ENCODE assay signal across 7 mouse cellular contexts in the genomic region with DNA sequence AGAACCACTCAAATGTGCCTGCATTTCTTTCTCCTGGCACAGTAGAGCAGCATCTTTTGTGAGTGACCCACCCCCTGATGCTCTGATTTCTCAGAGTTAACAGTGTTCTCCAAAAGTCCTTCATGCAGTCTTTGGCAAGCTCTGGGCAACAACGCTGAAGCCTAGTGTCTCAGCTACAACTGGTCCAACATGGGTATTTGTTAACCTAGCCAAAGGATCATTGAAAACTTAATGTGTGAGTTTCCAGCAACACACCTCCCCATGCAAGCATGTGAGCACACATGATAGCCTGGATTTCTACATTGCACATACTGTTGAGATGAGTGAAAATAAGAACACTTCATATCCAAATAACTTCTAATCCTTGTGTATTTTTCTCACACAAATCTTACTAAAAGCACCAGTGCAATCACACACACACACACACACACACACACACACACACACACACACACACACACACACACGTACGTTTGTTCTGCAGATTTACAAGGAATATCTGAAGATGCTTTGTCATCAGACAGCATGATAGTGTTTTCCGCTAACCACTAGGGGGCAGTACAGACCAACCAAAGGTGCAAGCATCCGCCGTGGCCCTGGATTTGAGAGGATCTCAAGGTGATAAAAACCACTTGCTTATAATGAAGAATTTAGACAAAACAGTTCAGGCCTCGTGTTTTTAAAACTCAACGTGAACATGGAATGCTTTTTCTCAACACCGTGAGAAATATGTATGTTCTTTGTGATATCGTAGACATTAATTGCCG. TPM values are rescaled to one million over a fixed set of nuclear protein-coding genes. Genes with fewer than 3 reads are reported as not detected.
DNase-seq lines count a peak whose midpoint lies in the region; ATAC-seq and TF ChIP-seq lines count a peak whose summit lies in the region.

No protein-coding gene starts in this region.

- no peaks in the 10 kb centered on the region for H3K36me3 ChIP-seq in hindbrain, embryonic 16.5 days (ENCODE audit: control insufficient read depth, insufficient read depth, low read length)

- TF ChIP-seq POLR2A in cerebellum, adult 2 months (IDR thresholded peaks at IDR 0.05; ENCODE audit: borderline replicate concordance, insufficient read depth, low read length): no peak

- no peaks in the 10 kb centered on the region for H3K27me3 ChIP-seq in cerebellum, adult 2 months (ENCODE audit: control insufficient read depth, insufficient read depth, low read length)
- no peaks in the 10 kb centered on the region for H3K27me3 ChIP-seq in hindbrain, embryonic 16.5 days (replicated peaks; ENCODE audit: control insufficient read depth, insufficient read depth, low read length)

- H3K9ac ChIP-seq in hindbrain, embryonic 16.5 days (ENCODE audit: low read depth, low read length): no peak overlapping the region

- no peak overlapping the region for H3K27ac ChIP-seq in cerebellum, adult 2 months (ENCODE audit: insufficient read depth, low read length)
- no peak overlapping the region for H3K27ac ChIP-seq in hindbrain, embryonic 16.5 days (ENCODE audit: low read depth, low read length)

- peak; percentile 86 for ATAC-seq in frontal cortex, adult (ENCODE audit: low TSS enrichment)
- peak; percentile 90 for ATAC-seq in hindbrain, embryonic 16.5 days

- peak; percentile 92 for TF ChIP-seq CTCF in cerebellum, adult 2 months (IDR thresholded peaks at IDR 0.05; ENCODE audit: borderline replicate concordance, insufficient read depth, low read depth, low read length)

- no peak overlapping the region for H3K4me2 ChIP-seq in hindbrain, embryonic 16.5 days (ENCODE audit: low read length)

- H3K4me1 ChIP-seq in cerebellum, adult 2 months (ENCODE audit: control insufficient read depth, insufficient read depth, low read length): no peaks in the 10 kb centered on the region
- H3K4me1 ChIP-seq in hindbrain, embryonic 16.5 days (ENCODE audit: control insufficient read depth, insufficient read depth, low read depth, low read length): peaks cover 8% of the 10 kb centered on the region; the same call in 1 of the 2 replicates

- WGBS in cerebellum, adult 2 months: 20% methylated on average over 11 of the region's 11 CpGs
- whole genome bisulfite sequencing in hindbrain, embryonic 16.5 days: 19% methylated on average over 11 of the region's 11 CpGs

- no peaks in the 10 kb centered on the region for H3K9me3 ChIP-seq in hindbrain, embryonic 16.5 days (ENCODE audit: control insufficient read depth, low read length)

- H3K4me3 ChIP-seq in cerebellum, adult 2 months (replicated peaks; ENCODE audit: insufficient read depth, low read depth, low read length): no peak overlapping the region
- H3K4me3 ChIP-seq in hindbrain, embryonic 16.5 days (ENCODE audit: low read length): no peak overlapping the region

- DNase-seq in WW6 (ENCODE audit: low read depth, low spot score): peak; percentile 53
- DNase-seq in cerebellum, adult 2 months: peak; percentile 80 to 83
- peak; percentile 86 to 89 for DNase-seq in left cerebral cortex, adult 18-20 months (ENCODE audit: low spot score in 2 of 2)
- DNase-seq in mesoderm, embryonic 11.5 days (ENCODE audit: low read depth, low spot score): peak; percentile 89
- DNase-seq in right cerebral cortex, postnatal 4 days: peak; percentile 81

RNA-seq across cellular contexts. Expression of a gene that starts 56.9 kb away (rescaled TPM):
- polyA plus RNA-seq in cerebellum, adult 2 months (2012; rRNA removed): 0.69 and 1.1 TPM in 2 replicates
- polyA plus RNA-seq in hindbrain, embryonic 16.5 days (2015; fragmentation: Nextera tagmentation; extraction: Ambion mirVana): 1.4 and 2.2 TPM in 2 replicates
- total RNA-seq in left cerebral cortex, adult 18-20 months (2021): 1 to 10 TPM; 1.7 to 2.6 TPM
